Mouse (Mus musculus) ES-E14 (cell line): ENCODE results near the gene Ntm.

Experiments used
- CHD2 ChIP-seq: IDR thresholded peaks from 2 replicates; pipeline ENCODE4 v1.6.1; 2014; ENCODE audit warnings: mild to moderate bottlenecking, low read depth, low read length, inconsistent platforms
- HCFC1 ChIP-seq: IDR thresholded peaks from 2 replicates; pipeline ENCODE4 v1.6.1; 2012; ENCODE audit warnings: low read length, inconsistent platforms, borderline replicate concordance; ENCODE audit not compliant: insufficient read depth
- MAFK ChIP-seq: IDR thresholded peaks from 2 replicates; pipeline ENCODE4 v1.6.1; 2014; ENCODE audit warnings: mild to moderate bottlenecking, low read depth, low read length, inconsistent platforms; ENCODE audit not compliant: insufficient read depth
- ZC3H11A ChIP-seq: IDR thresholded peaks from 2 replicates; pipeline ENCODE4 v1.6.1; 2012; ENCODE audit warnings: low read depth, mild to moderate bottlenecking, inconsistent platforms, low read length, borderline replicate concordance
- ZNF384 ChIP-seq: IDR thresholded peaks from 2 replicates; pipeline ENCODE4 v1.6.1; 2012; ENCODE audit warnings: low read depth, low read length, inconsistent platforms

- TF ChIP-seq MAFK, result no peak
- TF ChIP-seq HCFC1, result no peak
- no peak for TF ChIP-seq ZC3H11A
- no peak for TF ChIP-seq ZNF384
- no peak for TF ChIP-seq CHD2
These were observed 190.1 kb downstream of the Ntm start for GRCm38 (mm10) chr9:29772625-29773388.
